Mouse (Mus musculus): ENCODE measurements at regions not wholly inside any gene's neighbourhood (a gene's known extent, or its start where the extent isn't known, plus 50 kb on each side); places are given as distances from the start of the nearest gene placed in this dataset.

GRCm38 (mm10) chr19:59761218-59761617, 182.2 kb downstream of the Rab11fip2 start:
- DNase-seq: no peak

- DNase-seq: no peak
Observed at GRCm38 (mm10) chr19:59784401-59785046, 158.9 kb downstream of the Rab11fip2 start.

GRCm38 (mm10) chr19:59831304-59831703, 112.2 kb downstream of the Rab11fip2 start:
- no peak for DNase-seq

GRCm38 (mm10) chr19:59837138-59837537, 106.3 kb downstream of the Rab11fip2 start:
- no peak for DNase-seq

DNA sequence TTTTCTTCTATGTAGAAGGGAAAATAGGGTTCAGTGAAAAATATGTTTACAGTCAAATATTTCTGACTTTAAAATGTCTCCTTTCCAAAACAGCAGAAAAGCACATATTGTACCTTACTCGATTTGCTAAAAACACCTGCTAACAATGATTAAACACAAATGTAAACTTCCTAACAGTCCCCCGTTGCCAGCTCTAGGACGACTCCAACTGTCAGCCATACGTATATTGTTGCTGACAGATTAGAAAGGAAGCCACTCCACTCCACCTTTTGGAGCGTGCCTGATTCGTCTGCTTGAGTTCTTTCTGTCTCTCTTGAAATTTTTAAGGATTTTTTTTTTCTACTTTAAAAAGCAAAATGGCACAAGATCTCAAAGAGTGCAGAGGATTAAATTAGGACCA, 105.8 kb downstream of the Rab11fip2 start:
- no peak for DNase-seq

- DNase-seq: no peak
Observed at GRCm38 (mm10) chr19:59844270-59844669, 99.2 kb downstream of the Rab11fip2 start.

GRCm38 (mm10) chr19:59846807-59847206, 96.6 kb downstream of the Rab11fip2 start:
- no peak for DNase-seq

DNA sequence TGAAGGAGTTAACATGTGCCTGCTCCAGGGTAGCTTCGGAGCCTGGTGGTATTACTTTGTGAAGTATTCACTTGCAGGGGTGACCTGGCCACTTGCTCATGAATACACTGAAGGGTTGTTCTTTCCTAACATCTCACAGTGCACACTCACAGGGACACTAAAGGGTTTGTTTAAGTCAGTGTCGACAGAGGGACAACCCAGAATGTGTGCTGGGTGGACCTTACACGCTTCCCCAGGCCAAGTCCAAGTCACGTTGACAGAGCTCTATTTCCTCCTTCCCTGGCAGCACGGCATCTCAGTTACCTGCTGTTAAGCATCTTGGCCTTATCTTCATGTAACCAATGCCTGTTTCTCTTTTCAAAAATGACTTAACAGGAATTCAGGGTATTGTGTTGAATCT, 92.8 kb downstream of the Rab11fip2 start:
- DNase-seq: no peak

- no peak for DNase-seq
Observed at GRCm38 (mm10) chr19:59852011-59852738, 91.3 kb downstream of the Rab11fip2 start.
